Mouse (Mus musculus) neutrophil, adult 65 days (primary cell): Measurements from ENCODE around the gene Gm525. TPM values are rescaled to one million over a fixed set of nuclear protein-coding genes. Genes with fewer than 3 reads are reported as not detected.

ENCODE experiments used
- total RNA-seq: library from RNA; stranded (reverse); gene quantifications from 2 replicates; pipeline ENCODE4 v1.2.4, GENCODE M21; 2023

The Gm525 gene
- total RNA-seq: not detected in 2 replicates

GRCm38 (mm10) chr11:89073541-89073940 lies at the start of gene Gm525:
Gene Gm525 (plus strand): TSS chr11:89073841.

GRCm38 (mm10) chr11:89066750-89067149 lies 6.9 kb upstream of the Gm525 start, which contains the start of gene Dgke:
Gene Dgke (minus strand): TSS chr11:89066850.

Other genes starting within 250 kb of the Gm525 start
- gene Akap1, start 209.3 kb upstream of the Gm525 start, total RNA-seq: 1.2 and 1.8 TPM in 2 replicates
- gene Scpep1, start 118.4 kb upstream of the Gm525 start, total RNA-seq: 32.8 and 34.1 TPM in 2 replicates
- not detected in 2 replicates for gene Elobl, start 106.9 kb upstream of the Gm525 start, total RNA-seq
- 4.2 and 5.7 TPM in 2 replicates for gene Coil, start 103.6 kb upstream of the Gm525 start, total RNA-seq
- 61.0 and 76.3 TPM in 2 replicates for gene Trim25, start 74.5 kb upstream of the Gm525 start, total RNA-seq
- gene Dgke, start 7.0 kb upstream of the Gm525 start, total RNA-seq: 1.7 and 2.2 TPM in 2 replicates
- not detected in 2 replicates for gene Nog, start 228.5 kb downstream of the Gm525 start, total RNA-seq